Mouse (Mus musculus) intestine, embryonic 14.5 days (tissue): ENCODE results near the gene Edc4. TPM values are rescaled to one million over a fixed set of nuclear protein-coding genes. Genes with fewer than 3 reads are reported as not detected.
"Not testable (repeated sequence)": the region's sequence is repeated elsewhere in the genome, so short reads cannot be mapped to it uniquely, and the experiment has no call there.

Experiments used
- ATAC-seq: fragments of 200-750 bp; cut with Nextera tagmentation; replicated peaks from 2 replicates; pipeline ENCODE4 v1.8.0; 2017; ENCODE audit warnings: low read depth, moderate number of reproducible peaks, moderate TSS enrichment, moderate library complexity; ENCODE audit not compliant: low FRiP score, low TSS enrichment
- DNase-seq: peaks from one replicate; pipeline ENCODE4 v3.0.0-alpha.2; 2018; ENCODE audit warnings: low spot score
- H3K27ac ChIP-seq: fragments of 300-500 bp; sonication (generic); 2 replicates; pipeline ENCODE4 v1.5.1; 2014; ENCODE audit warnings: low read depth, mild to moderate bottlenecking, control low read depth
- H3K27me3 ChIP-seq: fragments of 300-500 bp; sonication (generic); replicated peaks from 2 replicates; pipeline ENCODE4 v1.6.1; 2014; ENCODE audit warnings: low read length, control low read depth; ENCODE audit not compliant: control insufficient read depth, insufficient read depth
- H3K36me3 ChIP-seq: fragments of 300-500 bp; sonication (generic); 2 replicates; pipeline ENCODE4 v1.6.1; 2014; ENCODE audit warnings: low read length, control low read depth; ENCODE audit not compliant: control insufficient read depth, insufficient read depth
- H3K4me1 ChIP-seq: fragments of 300-500 bp; sonication (generic); replicated peaks from 2 replicates; pipeline ENCODE4 v1.6.1; 2014; ENCODE audit warnings: low read length, control low read depth, mixed read lengths; ENCODE audit not compliant: control insufficient read depth, insufficient read depth
- H3K4me2 ChIP-seq: fragments of 300-500 bp; sonication (generic); 2 replicates; pipeline ENCODE4 v1.6.1; 2014; ENCODE audit warnings: low read length
- H3K4me3 ChIP-seq: fragments of 300-500 bp; sonication (generic); 2 replicates; pipeline ENCODE4 v1.5.1; 2014; ENCODE audit warnings: low read depth, low read length, control low read depth, mixed read lengths
- H3K9ac ChIP-seq: fragments of 300-500 bp; sonication (generic); 2 replicates; pipeline ENCODE4 v1.6.1; 2014; ENCODE audit warnings: mild to moderate bottlenecking, low read length
- H3K9me3 ChIP-seq: fragments of 300-500 bp; sonication (generic); 2 replicates; pipeline ENCODE4 v1.6.1; 2016; ENCODE audit warnings: low read length, control low read depth; ENCODE audit not compliant: control insufficient read depth
- WGBS: fragments of 180-500 bp; shearing (Covaris S2); extraction: QIAGEN DNeasy Blood & Tissue Kit; methylation state at CpG from one replicate; pipeline ENCODE4 v1.1.7; 2014; 5-methylcytosine and 5-hydroxymethylcytosine counted together
- polyA plus RNA-seq: library from polyadenylated mRNA; unstranded; fragments of >200 nt; fragmentation: Nextera tagmentation; extraction: Ambion mirVana; gene quantifications from 2 replicates; pipeline ENCODE4 v1.2.1, GENCODE M21; 2014

Gene Edc4
- polyA plus RNA-seq, result 37.0 and 40.7 TPM in 2 replicates

DNA sequence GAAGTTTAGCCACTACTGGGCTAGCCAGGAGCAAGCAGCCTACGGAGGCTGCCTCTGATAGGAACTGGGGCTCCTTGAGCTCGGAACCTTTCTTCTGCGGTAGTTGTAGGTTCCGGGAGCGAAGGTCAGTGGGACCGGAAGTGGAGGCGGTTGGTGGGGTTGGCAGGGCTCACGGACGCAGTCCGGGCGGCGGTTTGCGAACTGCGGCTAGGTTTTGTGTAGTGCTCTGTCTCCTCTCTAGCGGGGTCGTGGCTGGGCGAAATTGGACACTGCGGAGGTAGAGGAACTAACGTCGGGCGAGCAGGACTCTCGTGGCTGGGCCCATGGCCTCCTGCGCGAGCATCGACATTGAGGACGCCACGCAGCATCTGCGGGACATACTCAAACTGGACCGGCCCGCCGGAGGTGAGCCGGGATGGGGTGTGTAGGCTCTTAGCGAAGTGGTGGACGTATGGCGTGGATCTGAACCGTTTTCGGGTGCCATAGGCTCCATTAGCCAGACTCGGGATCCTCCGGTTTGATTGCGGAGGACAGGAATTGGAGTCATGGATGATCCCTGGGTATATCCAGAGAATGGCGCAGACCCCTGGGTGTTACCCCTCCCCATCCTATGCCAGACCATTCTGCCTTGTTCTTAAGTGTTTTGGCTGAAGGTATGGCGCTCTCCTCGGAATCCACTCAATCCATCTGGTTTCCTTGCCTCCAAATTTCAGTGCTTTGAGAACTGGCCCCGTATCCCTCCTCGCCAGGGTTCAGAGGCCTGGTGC is at the start of gene Edc4:
Edc4 (plus strand) TSS at position 128 of the 767 bp plus-strand sequence.
- peak within 1 kb of the TSS; percentile 73 for H3K9ac ChIP-seq
- DNase-seq, result peak; percentile 97
- under 1% methylated on average over 44 of the region's 45 CpGs for WGBS
- no peaks in the 10 kb centered on the region for H3K9me3 ChIP-seq
- peaks cover 9% of the 10 kb centered on the region for H3K4me1 ChIP-seq
- H3K36me3 ChIP-seq, result peaks cover 54% of the 10 kb centered on the region
- no peaks in the 10 kb centered on the region for H3K27me3 ChIP-seq
- ATAC-seq, result peak; percentile 88
- H3K4me3 ChIP-seq, result peak within 1 kb of the TSS; percentile 71
- peak within 1 kb of the TSS; percentile 18; the same call in 1 of the 2 replicates for H3K27ac ChIP-seq
- peak within 1 kb of the TSS; percentile 66 for H3K4me2 ChIP-seq

DNA sequence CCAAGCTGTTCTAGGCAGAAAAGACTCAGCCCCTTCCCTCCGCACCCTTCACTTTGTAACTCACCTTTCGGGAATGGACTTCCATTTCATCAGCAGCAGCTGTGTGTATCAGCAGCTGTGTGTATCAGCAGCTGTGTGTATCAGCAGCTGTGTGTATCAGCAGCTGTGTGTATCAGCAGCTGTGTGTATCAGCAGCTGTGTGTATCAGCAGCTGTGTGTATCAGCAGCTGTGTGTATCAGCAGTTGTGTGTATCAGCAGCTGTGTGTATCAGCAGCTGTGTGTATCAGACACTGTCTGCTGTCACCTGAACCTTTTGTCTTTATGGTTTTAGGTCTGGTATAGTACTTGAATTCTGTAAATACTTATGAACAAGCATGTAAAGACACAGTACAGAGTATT is 46.9 kb upstream of the Edc4 start:
- H3K36me3 ChIP-seq, H3K4me1 ChIP-seq, H3K4me2 ChIP-seq, DNase-seq, H3K27ac ChIP-seq, H3K9me3 ChIP-seq, H3K9ac ChIP-seq, ATAC-seq, H3K27me3 ChIP-seq, H3K4me3 ChIP-seq: not testable (repeated sequence)
- WGBS, result 73% methylated on average over 2 of the region's 2 CpGs

DNA sequence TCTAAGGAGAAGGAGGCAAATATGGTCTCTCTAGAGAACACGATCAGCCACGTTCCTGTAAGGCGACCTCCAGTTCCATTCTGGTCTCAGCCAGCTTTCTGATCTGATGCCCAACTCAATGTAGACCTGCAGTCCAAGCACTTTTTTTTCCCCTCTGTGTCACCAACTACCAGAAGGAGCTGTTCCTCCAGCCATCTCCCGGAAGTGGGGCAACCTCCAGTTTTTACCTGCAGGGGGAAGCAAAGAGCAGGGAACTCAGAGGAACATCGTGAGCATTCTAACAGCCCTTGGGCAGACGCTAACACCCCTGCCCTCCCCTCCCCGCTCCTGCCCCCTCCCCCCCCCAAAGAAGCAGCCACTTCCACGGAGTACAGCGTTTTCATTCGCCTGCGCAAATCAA is 45.4 kb upstream of the Edc4 start:
- Histone ChIP-seq H3K27me3 (no peaks in the 10 kb centered on the region), H3K36me3 (no peaks in the 10 kb centered on the region), H3K4me2 (no peak overlapping the region), H3K4me3 (no peak overlapping the region), H3K9ac (no peak overlapping the region), H3K27ac (no peak overlapping the region), H3K9me3 (no peaks in the 10 kb centered on the region), H3K4me1 (no peaks in the 10 kb centered on the region)
- peak; percentile 79 for DNase-seq
- ATAC-seq, result no peak
- WGBS, result 29% methylated on average over 11 of the region's 11 CpGs

DNA sequence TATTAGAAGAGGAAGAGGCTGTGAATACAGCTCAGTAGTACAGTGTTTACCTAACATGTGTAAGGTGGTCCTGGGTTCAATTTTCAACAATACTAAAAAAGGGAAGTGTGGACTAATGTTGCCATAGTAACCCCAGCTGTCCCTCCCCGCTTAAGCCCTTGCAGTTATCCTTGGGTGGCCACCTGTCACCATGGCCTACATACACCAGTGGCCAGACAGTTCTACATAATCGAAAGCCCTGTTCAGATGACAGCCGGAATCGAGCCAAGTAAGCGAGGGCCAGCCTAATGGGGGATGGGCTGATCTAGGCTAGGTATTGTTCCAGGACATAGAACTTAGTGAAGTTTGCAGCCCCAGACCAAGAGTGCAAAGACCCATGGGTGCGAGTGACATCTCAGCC is 43.7 kb upstream of the Edc4 start:
- no peak overlapping the region for H3K27ac ChIP-seq
- no peak overlapping the region for H3K4me3 ChIP-seq
- 87% methylated on average over 6 of the region's 6 CpGs for WGBS
- no peaks in the 10 kb centered on the region for H3K27me3 ChIP-seq
- DNase-seq (no peak), ATAC-seq (no peak)
- H3K4me2 ChIP-seq, result no peak overlapping the region
- no peaks in the 10 kb centered on the region for H3K9me3 ChIP-seq
- no peak overlapping the region for H3K9ac ChIP-seq
- H3K4me1 ChIP-seq, result no peaks in the 10 kb centered on the region
- H3K36me3 ChIP-seq, result no peaks in the 10 kb centered on the region

DNA sequence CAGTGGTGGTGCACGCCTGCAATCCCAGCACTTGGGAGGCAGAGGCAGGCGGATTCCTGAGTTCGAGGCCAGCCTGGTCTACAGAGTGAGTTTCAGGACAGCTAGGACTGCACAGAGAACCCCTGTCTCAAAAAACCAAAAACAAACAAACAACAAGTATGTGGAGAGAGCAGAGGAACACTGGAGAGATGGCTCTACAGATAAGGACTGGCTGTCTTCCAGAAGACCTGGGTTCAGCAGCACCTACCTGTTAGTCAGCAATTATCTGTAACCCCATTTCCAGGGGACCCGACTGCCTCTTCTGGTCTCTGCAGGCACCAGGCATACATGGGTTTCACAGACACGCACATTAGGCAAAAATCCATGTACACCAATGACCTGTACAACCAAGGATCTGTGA is 41.5 kb upstream of the Edc4 start:
- Histone ChIP-seq H3K9ac (no peak overlapping the region), H3K4me1 (no peaks in the 10 kb centered on the region), H3K27ac (no peak overlapping the region), H3K4me2 (no peak overlapping the region), H3K4me3 (no peak overlapping the region), H3K27me3 (no peaks in the 10 kb centered on the region), H3K9me3 (no peaks in the 10 kb centered on the region), H3K36me3 (peaks cover 8% of the 10 kb centered on the region)
- 84% methylated on average over 5 of the region's 5 CpGs for WGBS
- DNase-seq, result no peak
- ATAC-seq, result no peak

DNA sequence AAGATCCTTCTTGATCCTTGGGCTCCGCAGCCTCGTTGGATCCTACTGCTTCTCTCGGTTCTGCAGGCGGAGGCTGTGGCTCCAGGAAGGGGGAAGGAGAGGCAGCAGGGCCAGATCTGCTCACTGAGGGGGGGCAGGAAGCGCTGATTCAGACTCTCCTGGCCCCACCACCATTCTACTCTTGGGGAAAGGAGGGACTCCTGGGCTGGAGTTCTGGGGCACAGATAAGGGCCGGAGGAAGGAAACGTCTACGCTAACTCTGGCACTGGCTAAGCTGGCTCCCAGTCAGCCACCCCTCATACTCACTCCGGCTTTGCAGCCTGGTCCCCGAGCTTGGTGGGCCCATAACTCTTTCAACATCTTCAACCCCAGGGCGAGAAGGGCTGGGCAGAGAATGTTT is 34.0 kb upstream of the Edc4 start:
- H3K9ac ChIP-seq, result no peak overlapping the region
- peaks cover 7% of the 10 kb centered on the region for H3K4me1 ChIP-seq
- no peak overlapping the region for H3K27ac ChIP-seq
- H3K36me3 ChIP-seq, result peaks cover 62% of the 10 kb centered on the region
- H3K4me2 ChIP-seq, result no peak overlapping the region
- no peak for ATAC-seq
- no peaks in the 10 kb centered on the region for H3K27me3 ChIP-seq
- 94% methylated on average over 11 of the region's 11 CpGs for WGBS
- no peak for DNase-seq
- H3K4me3 ChIP-seq, result no peak overlapping the region
- no peaks in the 10 kb centered on the region for H3K9me3 ChIP-seq

DNA sequence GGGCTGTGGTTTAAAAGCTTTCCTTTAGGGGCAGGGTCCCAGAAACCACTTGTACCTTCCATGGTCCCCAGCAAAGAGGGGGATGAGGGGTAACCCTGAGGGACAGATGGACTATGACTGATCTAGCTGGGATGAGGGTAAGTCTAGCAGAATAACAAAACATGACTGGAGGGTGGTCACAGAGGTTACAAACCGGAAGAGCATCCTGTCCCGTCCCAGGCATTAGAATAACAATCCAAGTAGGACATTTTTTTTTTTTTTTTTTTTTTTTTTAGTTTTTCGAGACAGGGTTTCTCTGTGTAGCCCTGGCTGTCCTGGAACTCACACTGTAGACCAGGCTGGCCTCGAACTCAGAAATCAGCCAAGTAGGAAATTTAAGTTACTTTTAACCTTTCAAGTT is 30.7 kb upstream of the Edc4 start:
- no peak for ATAC-seq
- 77% methylated on average over 4 of the region's 4 CpGs for WGBS
- no peak overlapping the region for H3K4me3 ChIP-seq
- peaks cover 7% of the 10 kb centered on the region for H3K4me1 ChIP-seq
- H3K9ac ChIP-seq, result no peak overlapping the region
- peaks cover 46% of the 10 kb centered on the region for H3K36me3 ChIP-seq
- no peaks in the 10 kb centered on the region for H3K27me3 ChIP-seq
- no peak overlapping the region for H3K4me2 ChIP-seq
- no peak for DNase-seq
- no peaks in the 10 kb centered on the region for H3K9me3 ChIP-seq
- H3K27ac ChIP-seq, result no peak overlapping the region

DNA sequence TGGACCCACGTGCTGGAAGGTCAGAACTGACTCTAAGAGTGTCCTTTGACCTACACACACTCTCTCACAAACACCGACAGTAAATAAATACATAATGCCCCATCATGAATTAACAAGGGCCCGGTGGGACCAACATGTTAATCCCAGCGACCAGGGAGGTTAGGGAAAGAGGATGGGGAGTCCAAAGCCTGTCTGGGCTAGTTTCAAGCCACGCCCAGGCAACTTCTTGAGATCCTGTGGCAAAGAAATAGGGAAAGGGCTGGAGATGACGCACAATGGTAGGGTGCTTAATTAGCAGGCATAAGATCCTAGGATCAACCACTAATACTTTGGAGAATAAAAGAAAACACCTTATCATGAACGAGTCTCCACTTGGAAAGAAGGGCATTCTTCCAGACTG is 30.1 kb upstream of the Edc4 start:
- Histone ChIP-seq H3K9me3 (no peaks in the 10 kb centered on the region), H3K9ac (peak overlapping the region; percentile 2; the same call in 1 of the 2 replicates), H3K4me1 (peaks cover 7% of the 10 kb centered on the region), H3K4me3 (peak overlapping the region; percentile 17), H3K27ac (no peak overlapping the region), H3K27me3 (no peaks in the 10 kb centered on the region), H3K36me3 (peaks cover 40% of the 10 kb centered on the region), H3K4me2 (peak overlapping the region; percentile 32)
- DNase-seq (no peak), ATAC-seq (no peak)
- 81% methylated on average over 7 of the region's 7 CpGs for WGBS

DNA sequence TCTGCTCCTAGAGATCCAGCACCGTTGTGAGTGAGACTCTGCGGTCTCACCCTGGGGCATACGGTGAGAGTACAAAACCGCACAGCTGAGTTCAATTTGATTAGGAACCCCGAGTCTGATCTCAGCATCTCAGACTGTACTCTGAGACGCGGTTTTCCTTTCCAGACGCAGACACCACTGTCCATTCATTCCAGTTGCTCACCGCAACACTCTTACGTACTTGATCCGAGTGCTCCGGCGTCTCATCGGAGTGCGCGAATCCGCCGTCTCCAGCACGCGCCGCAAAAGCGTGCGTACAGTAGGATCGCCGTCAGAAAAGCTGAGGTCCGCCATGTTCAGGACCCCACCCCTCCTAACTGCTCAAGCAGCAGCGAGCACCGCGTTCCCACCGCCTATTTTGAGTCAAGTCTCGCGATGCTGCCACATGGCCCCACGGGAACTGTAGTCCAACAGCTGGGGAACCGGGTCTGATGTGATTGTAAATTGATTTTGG is 29.0 kb upstream of the Edc4 start:
- Histone ChIP-seq H3K4me2 (peak overlapping the region; percentile 75), H3K9ac (peak overlapping the region; percentile 82), H3K9me3 (no peaks in the 10 kb centered on the region), H3K27ac (peak overlapping the region; percentile 60; the same call in 1 of the 2 replicates), H3K4me3 (peak overlapping the region; percentile 92), H3K27me3 (no peaks in the 10 kb centered on the region), H3K4me1 (peaks cover 14% of the 10 kb centered on the region), H3K36me3 (peaks cover 29% of the 10 kb centered on the region)
- peak; percentile 79 for ATAC-seq
- peak; percentile 89 for DNase-seq
- under 1% methylated on average over 34 of the region's 34 CpGs for WGBS
